Mouse (Mus musculus): Measurements from ENCODE around the gene Hspb11. TPM values are rescaled to one million over a fixed set of nuclear protein-coding genes. Genes with fewer than 3 reads are reported as not detected.

Gene Hspb11
- polyA plus RNA-seq (2015; fragmentation: Nextera tagmentation; extraction: Ambion mirVana) = 44.0 and 44.9 TPM in 2 replicates

- H3K4me2 ChIP-seq (replicated peaks) = peak within 1 kb of the TSS; percentile 80
- ATAC-seq (ENCODE audit: low FRiP score, low read depth) = peak; percentile 97
- peak within 1 kb of the TSS; percentile 85 for H3K4me3 ChIP-seq
- H3K36me3 ChIP-seq = no peaks in the 10 kb centered on the region
- H3K9ac ChIP-seq = peak within 1 kb of the TSS; percentile 85
- peak within 1 kb of the TSS; percentile 80 for H3K27ac ChIP-seq
- WGBS = under 1% methylated on average over 87 of the region's 101 CpGs
- H3K9me3 ChIP-seq = no peaks in the 10 kb centered on the region
- H3K27me3 ChIP-seq = no peaks in the 10 kb centered on the region
- H3K4me1 ChIP-seq = peaks cover 37% of the 10 kb centered on the region
Measured at GRCm38 (mm10) chr4:107253125-107254091, at the start of gene Hspb11, which contains the start of gene Lrrc42. Gene Hspb11, plus strand, starts transcription at chr4:107253593. Gene Lrrc42, minus strand, starts transcription at chr4:107253532.

DNA sequence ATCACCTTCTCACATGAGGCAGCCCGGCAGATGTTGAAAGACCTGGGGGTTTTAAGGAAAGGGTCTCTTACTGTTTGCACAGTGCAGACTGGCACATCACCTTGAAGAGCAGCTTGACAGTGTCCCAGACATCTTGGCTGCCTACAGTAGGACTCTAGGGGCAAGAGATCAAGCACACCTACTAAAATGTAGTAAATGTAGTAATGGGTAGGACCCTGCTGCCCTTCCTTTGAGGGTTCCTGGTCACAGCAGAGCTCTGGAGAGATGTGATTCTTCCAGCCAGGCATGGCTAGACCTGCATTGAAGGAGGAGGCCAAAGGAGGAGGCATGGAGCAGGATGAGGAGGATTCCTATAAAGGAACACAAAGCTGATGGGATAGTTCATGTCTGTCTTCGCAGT lies 46.4 kb upstream of the Hspb11 start:
- Histone ChIP-seq H3K36me3 (peaks cover 58% of the 10 kb centered on the region), H3K4me2 (replicated peaks) (no peak overlapping the region), H3K9ac (no peak overlapping the region), H3K27me3 (no peaks in the 10 kb centered on the region), H3K27ac (no peak overlapping the region), H3K4me3 (no peak overlapping the region), H3K4me1 (no peaks in the 10 kb centered on the region), H3K9me3 (no peaks in the 10 kb centered on the region)
- 91% methylated on average over 2 of the region's 2 CpGs for WGBS
- ATAC-seq (ENCODE audit: low FRiP score, low read depth) = no peak

- Histone ChIP-seq H3K4me3 (no peak within 1 kb of the TSS), H3K27ac (no peak within 1 kb of the TSS), H3K36me3 (peaks cover 39% of the 10 kb centered on the region), H3K4me2 (replicated peaks) (no peak within 1 kb of the TSS), H3K4me1 (peaks cover 6% of the 10 kb centered on the region; the same call in 1 of the 2 replicates), H3K9me3 (no peaks in the 10 kb centered on the region), H3K9ac (no peak within 1 kb of the TSS), H3K27me3 (no peaks in the 10 kb centered on the region)
- 89% methylated on average over 3 of the region's 3 CpGs for WGBS
- ATAC-seq (ENCODE audit: low FRiP score, low read depth) = no peak
Measured at GRCm38 (mm10) chr4:107208880-107209279, 44.5 kb upstream of the Hspb11 start, which contains the start of gene Ldlrad1. Gene Ldlrad1, plus strand, starts transcription at chr4:107209180.

DNA sequence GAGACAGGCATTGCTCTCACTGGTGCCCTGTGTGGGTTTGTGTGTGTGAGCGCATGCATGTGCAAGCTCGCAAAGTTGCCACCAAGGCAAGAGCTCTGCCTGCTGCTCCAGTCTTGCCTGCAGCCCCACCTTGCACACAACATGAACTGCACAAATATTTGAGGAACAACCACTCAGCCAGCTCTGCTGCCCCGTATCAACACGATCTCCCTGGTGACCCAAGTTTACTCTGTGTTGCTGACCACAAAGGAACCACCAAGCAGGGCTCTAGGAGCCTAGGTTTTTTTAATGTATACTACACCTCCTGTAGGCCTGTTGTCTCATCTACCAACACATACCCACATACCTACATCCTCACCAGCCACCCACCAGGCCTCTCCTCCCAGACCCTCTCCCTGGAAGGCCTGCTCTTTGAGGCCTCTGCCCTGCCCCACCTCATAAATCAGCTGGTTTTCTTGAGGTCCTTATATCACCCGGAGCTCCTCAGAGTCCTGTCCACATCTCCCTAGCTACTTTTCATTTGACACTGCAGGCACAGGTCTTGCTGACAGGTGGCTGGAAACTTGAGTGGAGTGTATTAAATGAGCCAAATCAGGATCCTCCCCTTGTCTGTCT lies 42.8 kb upstream of the Hspb11 start:
- 63% methylated on average over 5 of the region's 5 CpGs for WGBS
- no peak for ATAC-seq (ENCODE audit: low FRiP score, low read depth)
- no peak overlapping the region for H3K9ac ChIP-seq

GRCm38 (mm10) chr4:107211465-107211864 lies 41.9 kb upstream of the Hspb11 start:
- Histone ChIP-seq H3K4me3 (no peak overlapping the region), H3K27ac (no peak overlapping the region), H3K9me3 (no peaks in the 10 kb centered on the region), H3K27me3 (no peaks in the 10 kb centered on the region), H3K4me1 (peaks cover 6% of the 10 kb centered on the region; the same call in 1 of the 2 replicates), H3K36me3 (peaks cover 14% of the 10 kb centered on the region), H3K9ac (no peak overlapping the region), H3K4me2 (replicated peaks) (no peak overlapping the region)
- no peak for ATAC-seq (ENCODE audit: low FRiP score, low read depth)
- WGBS = 85% methylated on average over 4 of the region's 4 CpGs

More for the DNA sequence above, 42.8 kb upstream of the Hspb11 start:
- H3K9me3 ChIP-seq = no peaks in the 10 kb centered on the region
- no peak overlapping the region for H3K4me2 ChIP-seq (replicated peaks)
- H3K27me3 ChIP-seq = no peaks in the 10 kb centered on the region
- peaks cover 22% of the 10 kb centered on the region for H3K36me3 ChIP-seq
- peaks cover 6% of the 10 kb centered on the region; the same call in 1 of the 2 replicates for H3K4me1 ChIP-seq
- H3K4me3 ChIP-seq = no peak overlapping the region
- H3K27ac ChIP-seq = no peak overlapping the region

GRCm38 (mm10) chr4:107211936-107212335 lies 41.5 kb upstream of the Hspb11 start:
- Histone ChIP-seq H3K9me3 (no peaks in the 10 kb centered on the region), H3K27ac (no peak overlapping the region)
- WGBS = 85% methylated on average over 5 of the region's 5 CpGs

GRCm38 (mm10) chr4:107213279-107214011 lies 39.9 kb upstream of the Hspb11 start:
- no peak overlapping the region for H3K9ac ChIP-seq
- no peaks in the 10 kb centered on the region for H3K36me3 ChIP-seq
- no peak overlapping the region for H3K4me3 ChIP-seq
- H3K4me2 ChIP-seq (replicated peaks) = no peak overlapping the region
- no peak overlapping the region for H3K27ac ChIP-seq
- peaks cover 6% of the 10 kb centered on the region; the same call in 1 of the 2 replicates for H3K4me1 ChIP-seq
- no peak for ATAC-seq (ENCODE audit: low FRiP score, low read depth)
- H3K9me3 ChIP-seq = no peaks in the 10 kb centered on the region
- no peaks in the 10 kb centered on the region for H3K27me3 ChIP-seq
- WGBS = 64% methylated on average over 12 of the region's 12 CpGs

More at GRCm38 (mm10) chr4:107211936-107212335, 41.5 kb upstream of the Hspb11 start:
- Histone ChIP-seq H3K27me3 (no peaks in the 10 kb centered on the region), H3K36me3 (peaks cover 9% of the 10 kb centered on the region), H3K9ac (no peak overlapping the region), H3K4me1 (peaks cover 6% of the 10 kb centered on the region; the same call in 1 of the 2 replicates), H3K4me2 (replicated peaks) (no peak overlapping the region), H3K4me3 (no peak overlapping the region)
- no peak for ATAC-seq (ENCODE audit: low FRiP score, low read depth)

DNA sequence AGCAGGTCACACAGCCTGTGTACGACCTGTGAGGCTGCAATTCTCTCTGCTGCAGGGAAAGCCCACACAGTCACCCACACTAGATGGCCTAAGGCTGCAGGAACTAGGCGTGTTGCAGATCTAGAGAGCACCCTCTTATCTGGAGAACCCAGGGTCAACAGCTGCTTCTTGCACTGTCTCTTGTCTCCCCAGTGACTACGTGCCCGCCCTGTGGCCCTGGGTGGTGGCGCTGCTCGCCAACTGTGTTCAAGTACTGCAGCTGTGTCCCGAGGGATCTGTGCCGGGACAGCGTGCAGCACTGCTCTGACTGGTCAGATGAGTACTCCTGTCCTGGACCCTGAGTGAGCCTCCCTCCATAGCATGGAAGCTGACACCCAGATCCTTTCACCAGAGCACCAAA lies 35.8 kb upstream of the Hspb11 start:
- Histone ChIP-seq H3K36me3 (no peaks in the 10 kb centered on the region), H3K4me2 (replicated peaks) (no peak overlapping the region), H3K4me1 (peaks cover 6% of the 10 kb centered on the region; the same call in 1 of the 2 replicates), H3K9ac (no peak overlapping the region), H3K27me3 (no peaks in the 10 kb centered on the region), H3K9me3 (no peaks in the 10 kb centered on the region), H3K4me3 (no peak overlapping the region), H3K27ac (no peak overlapping the region)
- no peak for ATAC-seq (ENCODE audit: low FRiP score, low read depth)
- WGBS = 87% methylated on average over 9 of the region's 9 CpGs

DNA sequence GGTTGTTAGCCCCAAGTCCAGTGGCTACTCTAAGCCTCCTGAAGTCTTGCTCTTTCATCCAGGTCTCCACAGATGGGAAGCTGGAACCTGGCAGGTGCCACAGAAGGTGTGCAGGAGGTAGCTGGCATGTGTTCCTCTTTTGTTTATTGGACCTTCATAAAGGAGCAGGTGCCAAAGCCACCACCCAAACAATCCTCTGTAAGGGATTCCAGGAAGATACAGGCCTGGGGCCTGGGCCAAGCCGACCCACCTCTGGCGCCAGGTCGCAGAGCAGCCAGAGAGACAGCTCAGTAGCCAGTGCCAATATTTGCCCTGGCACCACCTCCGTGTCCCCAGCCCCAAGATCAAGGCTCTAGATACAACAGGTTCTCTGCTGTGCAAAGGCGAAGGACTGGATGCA lies 31.9 kb upstream of the Hspb11 start:
- Histone ChIP-seq H3K27ac (no peak overlapping the region), H3K27me3 (no peaks in the 10 kb centered on the region)

DNA sequence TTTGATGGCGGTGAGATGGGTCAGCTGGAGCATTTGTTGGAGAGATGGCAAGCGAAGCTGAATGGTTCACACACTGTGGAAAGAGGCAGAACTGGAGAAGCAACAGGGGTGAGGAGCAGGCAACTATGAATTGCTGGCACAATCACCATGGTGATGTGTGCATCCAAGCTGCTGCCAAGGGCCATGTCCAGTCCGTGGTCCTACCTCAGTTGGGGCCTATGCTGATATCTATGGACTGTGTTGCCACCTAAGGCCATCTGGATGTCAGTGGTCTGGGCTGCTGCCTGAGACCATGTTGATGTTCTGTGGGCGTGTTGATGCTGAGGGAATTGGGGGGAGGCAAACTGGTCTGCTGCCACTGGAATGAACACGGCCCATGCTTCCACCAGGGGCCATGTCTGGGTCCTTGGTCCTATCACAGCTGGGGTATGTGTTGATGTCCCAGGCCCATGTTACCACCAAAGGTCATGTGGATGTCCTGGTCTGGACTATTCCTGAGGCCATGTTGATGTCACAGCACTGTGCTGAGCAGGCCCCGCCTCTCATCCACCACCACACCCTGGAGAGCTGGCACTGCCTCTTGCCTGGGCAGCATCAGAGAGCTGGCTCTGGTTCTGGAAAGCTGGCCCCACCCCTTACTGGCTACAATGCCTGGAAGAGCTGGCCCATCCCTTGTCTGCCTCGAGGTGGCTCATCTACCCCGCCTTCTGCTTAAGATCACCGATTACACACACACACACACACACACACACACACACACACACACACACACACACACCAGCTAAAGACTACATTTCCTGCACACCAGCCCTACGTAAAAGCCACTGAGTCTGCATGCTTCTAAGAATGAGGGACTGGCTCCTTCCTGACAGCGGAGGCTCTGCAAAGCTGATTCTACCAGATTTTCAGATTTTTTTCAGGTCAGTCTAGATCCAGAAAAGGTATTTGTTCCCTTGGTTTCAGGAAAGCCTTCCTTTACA lies 29.9 kb upstream of the Hspb11 start:
- no peak overlapping the region for H3K9ac ChIP-seq
- H3K9me3 ChIP-seq = no peaks in the 10 kb centered on the region
- no peaks in the 10 kb centered on the region for H3K4me1 ChIP-seq
- no peak overlapping the region for H3K27ac ChIP-seq
- no peak overlapping the region for H3K4me2 ChIP-seq (replicated peaks)
- ATAC-seq (ENCODE audit: low FRiP score, low read depth) = no peak
- no peaks in the 10 kb centered on the region for H3K27me3 ChIP-seq
- H3K36me3 ChIP-seq = no peaks in the 10 kb centered on the region
- WGBS = 82% methylated on average over 11 of the region's 11 CpGs
- H3K4me3 ChIP-seq = no peak overlapping the region

More for the DNA sequence above, 31.9 kb upstream of the Hspb11 start:
- H3K9ac ChIP-seq = no peak overlapping the region
- no peak for ATAC-seq (ENCODE audit: low FRiP score, low read depth)
- no peaks in the 10 kb centered on the region for H3K9me3 ChIP-seq
- no peak overlapping the region for H3K4me3 ChIP-seq
- 92% methylated on average over 5 of the region's 5 CpGs for WGBS
- no peak overlapping the region for H3K4me2 ChIP-seq (replicated peaks)
- no peaks in the 10 kb centered on the region for H3K4me1 ChIP-seq
- no peaks in the 10 kb centered on the region for H3K36me3 ChIP-seq

GRCm38 (mm10) chr4:107226313-107226712 lies 27.1 kb upstream of the Hspb11 start:
- Histone ChIP-seq H3K36me3 (peaks cover 7% of the 10 kb centered on the region), H3K9me3 (no peaks in the 10 kb centered on the region), H3K27me3 (no peaks in the 10 kb centered on the region), H3K4me1 (no peaks in the 10 kb centered on the region), H3K4me3 (no peak overlapping the region), H3K27ac (no peak overlapping the region), H3K4me2 (replicated peaks) (no peak overlapping the region), H3K9ac (no peak overlapping the region)
- ATAC-seq (ENCODE audit: low FRiP score, low read depth) = no peak
- 80% methylated on average over 2 of the region's 2 CpGs for WGBS

Measured in limb, embryonic 13.5 days (tissue).